Mouse (Mus musculus) midbrain, embryonic 13.5 days (tissue): ENCODE results near the gene Tead3. TPM values are rescaled to one million over a fixed set of nuclear protein-coding genes. Genes with fewer than 3 reads are reported as not detected.
"Not testable (repeated sequence)": the region's sequence is repeated elsewhere in the genome, so short reads cannot be mapped to it uniquely, and the experiment has no call there.

Experiments
- ATAC-seq: fragments of 200-750 bp; cut with Nextera tagmentation; 2 replicates; pipeline ENCODE4 v1.8.0; 2017; ENCODE audit warnings: mild to moderate bottlenecking, moderate TSS enrichment, moderate library complexity
- H3K27ac ChIP-seq: fragments of 300-500 bp; sonication (generic); 2 replicates; pipeline ENCODE4 v1.5.1; 2015; ENCODE audit warnings: inconsistent platforms, mild to moderate bottlenecking, moderate library complexity
- H3K27me3 ChIP-seq: fragments of 300-500 bp; sonication (generic); 2 replicates; pipeline ENCODE4 v1.6.1; 2015; ENCODE audit warnings: mild to moderate bottlenecking, inconsistent platforms
- H3K36me3 ChIP-seq: fragments of 300-500 bp; sonication (generic); 2 replicates; pipeline ENCODE4 v1.6.1; 2015; ENCODE audit warnings: mild to moderate bottlenecking, inconsistent platforms
- H3K4me1 ChIP-seq: fragments of 300-500 bp; sonication (generic); replicated peaks from 2 replicates; pipeline ENCODE4 v1.6.1; 2015; ENCODE audit warnings: inconsistent platforms
- H3K4me2 ChIP-seq: fragments of 300-500 bp; sonication (generic); replicated peaks from 2 replicates; pipeline ENCODE4 v1.6.1; 2015; ENCODE audit warnings: moderate library complexity, mild to moderate bottlenecking, inconsistent platforms
- H3K4me3 ChIP-seq: fragments of 300-500 bp; sonication (generic); replicated peaks from 2 replicates; pipeline ENCODE4 v1.5.1; 2015; ENCODE audit warnings: mild to moderate bottlenecking, inconsistent platforms
- H3K9ac ChIP-seq: fragments of 300-500 bp; sonication (generic); replicated peaks from 2 replicates; pipeline ENCODE4 v1.6.1; 2015; ENCODE audit warnings: mild to moderate bottlenecking, inconsistent platforms
- H3K9me3 ChIP-seq: fragments of 300-500 bp; sonication (generic); 2 replicates; pipeline ENCODE4 v1.6.1; 2016; ENCODE audit warnings: mild to moderate bottlenecking, inconsistent platforms
- whole genome bisulfite sequencing: fragments of 180-500 bp; shearing (Covaris S2); methylation state at CpG from one replicate; pipeline ENCODE4 v1.1.7; 2015; 5-methylcytosine and 5-hydroxymethylcytosine counted together
- polyA plus RNA-seq: library from polyadenylated mRNA; unstranded; fragments of >200 nt; fragmentation: Nextera tagmentation; extraction: Ambion mirVana; gene quantifications from 2 replicates; pipeline ENCODE4 v1.2.1, GENCODE M21; 2015

Gene Tead3
- polyA plus RNA-seq, 1 experiment from 2014 or later = 2.9 TPM

DNA sequence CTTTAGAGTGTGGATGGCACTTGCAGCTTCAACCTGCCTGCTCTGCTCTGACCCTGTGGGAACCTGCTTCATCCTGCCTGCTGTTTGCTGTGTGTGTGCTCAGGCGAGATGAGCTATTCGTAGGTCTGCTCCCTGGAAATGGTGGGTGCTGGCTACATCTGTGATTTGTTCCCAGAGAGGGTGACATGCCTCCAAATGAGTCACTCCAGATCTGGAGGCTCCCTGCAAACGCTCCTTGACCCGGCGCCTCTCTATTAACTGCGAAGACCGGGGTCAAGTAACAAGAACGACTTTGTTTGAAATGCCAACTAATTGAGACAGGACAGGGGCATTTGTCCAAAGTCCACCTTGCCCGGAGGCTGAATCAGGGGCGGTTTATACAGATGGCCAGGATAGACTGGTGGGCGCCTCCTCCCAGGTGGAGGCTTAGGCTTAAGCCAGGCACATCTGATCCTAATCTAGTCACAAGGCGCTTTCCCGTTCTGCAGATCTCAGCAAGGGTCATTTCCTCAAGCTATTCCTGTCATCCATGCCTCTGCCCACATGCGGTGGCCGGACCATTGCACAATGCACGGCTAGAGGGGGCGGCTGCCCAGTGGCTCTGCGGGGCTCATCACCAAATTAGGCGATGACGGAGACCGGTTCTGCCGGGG is 22.8 kb downstream of the Tead3 start:
- H3K4me3 ChIP-seq = peak overlapping the region; percentile 94
- 8% methylated on average over 22 of the region's 22 CpGs for WGBS
- peak; percentile 71 for ATAC-seq

GRCm38 (mm10) chr17:28326951-28327350 is 23.7 kb downstream of the Tead3 start:
- H3K4me3 ChIP-seq = no peak overlapping the region
- H3K36me3 ChIP-seq = peaks cover 50% of the 10 kb centered on the region
- WGBS = 87% methylated on average over 3 of the region's 3 CpGs
- H3K4me2 ChIP-seq = no peak overlapping the region
- H3K27ac ChIP-seq = no peak overlapping the region; the same call in 1 of the 2 replicates
- H3K4me1 ChIP-seq = peaks cover 30% of the 10 kb centered on the region
- no peak for ATAC-seq
- no peaks in the 10 kb centered on the region for H3K27me3 ChIP-seq
- H3K9ac ChIP-seq = no peak overlapping the region; the same call in 1 of the 2 replicates
- no peaks in the 10 kb centered on the region for H3K9me3 ChIP-seq

More for the DNA sequence above, 22.8 kb downstream of the Tead3 start:
- Histone ChIP-seq H3K4me2 (peak overlapping the region; percentile 99), H3K9ac (peak overlapping the region; percentile 99), H3K27me3 (no peaks in the 10 kb centered on the region), H3K9me3 (no peaks in the 10 kb centered on the region), H3K4me1 (peaks cover 30% of the 10 kb centered on the region), H3K27ac (peak overlapping the region; percentile 96), H3K36me3 (peaks cover 48% of the 10 kb centered on the region)

- ATAC-seq = no peak
Observed at GRCm38 (mm10) chr17:28325751-28326150, 24.9 kb downstream of the Tead3 start.

DNA sequence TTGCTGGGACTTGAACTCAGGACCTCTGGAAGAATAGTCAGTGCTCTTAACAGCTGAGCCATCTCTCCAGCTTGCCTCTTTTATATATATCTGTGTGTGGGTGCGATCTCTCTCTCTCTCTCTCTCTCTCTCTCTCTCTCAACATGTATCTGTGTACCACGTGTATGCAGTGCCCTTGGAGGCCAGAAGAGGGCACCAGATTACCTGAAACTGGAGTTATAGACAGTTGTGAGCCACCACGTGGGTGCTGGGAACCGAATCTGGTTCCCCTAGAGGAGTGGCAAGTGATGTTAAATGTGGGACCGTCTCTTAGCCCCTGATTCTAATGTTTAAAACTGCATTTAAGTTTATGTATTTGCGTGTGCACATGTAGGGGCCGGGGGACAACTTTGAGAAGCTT is 26.2 kb downstream of the Tead3 start:
- H3K9me3 ChIP-seq, H3K4me2 ChIP-seq, H3K4me3 ChIP-seq, ATAC-seq, H3K9ac ChIP-seq, H3K27ac ChIP-seq, H3K27me3 ChIP-seq: not testable (repeated sequence)
- H3K4me1 ChIP-seq = peaks cover 14% of the 10 kb centered on the region
- WGBS = 97% methylated on average over 7 of the region's 7 CpGs
- peaks cover 42% of the 10 kb centered on the region for H3K36me3 ChIP-seq

More at GRCm38 (mm10) chr17:28325751-28326150, 24.9 kb downstream of the Tead3 start:
- H3K9ac ChIP-seq = no peak overlapping the region
- H3K27me3 ChIP-seq = no peaks in the 10 kb centered on the region
- H3K4me3 ChIP-seq = no peak overlapping the region
- no peak overlapping the region for H3K4me2 ChIP-seq
- peaks cover 44% of the 10 kb centered on the region for H3K36me3 ChIP-seq
- no peaks in the 10 kb centered on the region for H3K9me3 ChIP-seq
- H3K27ac ChIP-seq = no peak overlapping the region
- 92% methylated on average over 7 of the region's 8 CpGs for WGBS
- peaks cover 26% of the 10 kb centered on the region for H3K4me1 ChIP-seq

DNA sequence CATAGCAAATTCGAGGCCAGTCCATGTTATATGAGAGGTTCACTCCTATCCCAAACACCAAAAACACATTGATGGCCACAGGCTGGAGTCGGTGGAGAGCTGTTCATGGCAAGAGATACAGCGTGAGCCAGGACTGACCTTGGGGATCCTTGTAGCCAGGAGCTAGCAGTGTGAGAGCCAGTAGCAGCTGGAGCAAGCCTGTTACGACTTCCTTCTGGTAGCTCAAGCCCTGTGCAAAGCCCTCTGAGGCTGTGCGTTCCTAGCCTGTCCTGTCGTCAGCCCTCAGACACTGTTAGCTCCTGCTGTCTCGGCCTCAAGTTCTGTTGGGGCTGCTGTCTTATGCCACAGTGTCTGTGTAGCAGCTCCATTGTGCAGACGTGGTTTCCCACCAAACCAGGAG is 26.8 kb downstream of the Tead3 start:
- H3K9ac ChIP-seq = no peak overlapping the region
- H3K27ac ChIP-seq = no peak overlapping the region
- H3K36me3 ChIP-seq = peaks cover 47% of the 10 kb centered on the region
- no peaks in the 10 kb centered on the region for H3K9me3 ChIP-seq
- H3K4me2 ChIP-seq = no peak overlapping the region
- 91% methylated on average over 8 of the region's 8 CpGs for WGBS
- ATAC-seq = no peak
- H3K27me3 ChIP-seq = no peaks in the 10 kb centered on the region
- H3K4me1 ChIP-seq = peaks cover 8% of the 10 kb centered on the region
- H3K4me3 ChIP-seq = no peak overlapping the region

DNA sequence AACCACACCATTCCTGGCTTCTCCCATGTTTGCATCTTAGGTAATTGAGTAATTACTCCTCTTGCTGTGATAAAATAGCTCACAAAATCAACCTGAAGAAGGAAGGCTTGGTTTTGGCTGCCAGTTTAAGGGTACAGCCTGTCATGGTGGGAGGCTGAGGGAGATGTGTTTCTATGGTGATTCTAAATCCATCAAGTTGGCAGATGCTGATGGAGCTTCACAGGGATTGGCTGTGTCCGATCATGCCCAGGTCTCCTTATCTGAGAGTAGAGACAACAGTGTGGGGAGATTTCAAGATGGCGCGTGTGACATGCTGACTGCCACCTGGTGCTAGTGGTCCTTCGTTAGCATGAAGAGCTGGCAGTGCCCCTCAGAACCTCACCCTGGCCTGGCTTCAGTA is 28.9 kb downstream of the Tead3 start:
- Histone ChIP-seq H3K36me3 (peaks cover 65% of the 10 kb centered on the region), H3K4me3 (no peak overlapping the region), H3K9ac (no peak overlapping the region), H3K4me2 (no peak overlapping the region), H3K9me3 (no peaks in the 10 kb centered on the region), H3K4me1 (no peaks in the 10 kb centered on the region), H3K27ac (no peak overlapping the region), H3K27me3 (no peaks in the 10 kb centered on the region)
- 98% methylated on average over 4 of the region's 4 CpGs for WGBS
- ATAC-seq = no peak

GRCm38 (mm10) chr17:28317725-28318124 is 32.9 kb downstream of the Tead3 start:
- H3K4me1 ChIP-seq = peaks cover 20% of the 10 kb centered on the region
- H3K9me3 ChIP-seq = no peaks in the 10 kb centered on the region
- no peak overlapping the region for H3K27ac ChIP-seq
- H3K9ac ChIP-seq = no peak overlapping the region
- H3K4me3 ChIP-seq = no peak overlapping the region
- H3K36me3 ChIP-seq = peaks cover 53% of the 10 kb centered on the region
- 86% methylated on average over 9 of the region's 9 CpGs for WGBS
- no peak overlapping the region for H3K4me2 ChIP-seq
- no peak for ATAC-seq
- H3K27me3 ChIP-seq = no peaks in the 10 kb centered on the region

DNA sequence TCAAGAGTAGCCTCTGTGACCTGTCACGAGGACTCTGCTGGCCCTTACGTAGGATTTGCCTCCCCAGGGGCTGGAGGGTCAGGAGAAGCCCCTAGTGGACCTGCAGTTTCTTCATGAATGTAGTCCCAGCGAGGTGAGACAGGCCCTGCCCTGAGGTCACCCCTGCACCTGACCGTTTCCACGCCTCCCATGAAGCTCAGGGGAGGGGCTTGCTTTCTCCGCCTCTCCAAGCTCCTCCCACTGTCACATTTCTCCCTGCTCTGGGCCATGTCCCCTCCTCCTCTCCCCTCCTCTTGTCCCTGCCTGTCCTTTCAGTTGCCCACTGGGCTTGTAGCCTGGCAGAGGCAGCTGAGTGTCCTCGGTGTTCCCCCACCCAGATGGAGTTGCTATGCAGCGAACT is 33.5 kb downstream of the Tead3 start:
- WGBS = 60% methylated on average over 8 of the region's 8 CpGs
- Histone ChIP-seq H3K4me3 (no peak overlapping the region), H3K27ac (no peak overlapping the region)

GRCm38 (mm10) chr17:28316476-28316875 is 34.1 kb downstream of the Tead3 start:
- H3K4me3 ChIP-seq = no peak overlapping the region
- peaks cover 44% of the 10 kb centered on the region for H3K36me3 ChIP-seq
- H3K4me1 ChIP-seq = peaks cover 21% of the 10 kb centered on the region
- no peak overlapping the region for H3K4me2 ChIP-seq
- H3K9ac ChIP-seq = no peak overlapping the region
- no peak for ATAC-seq
- WGBS = 90% methylated on average over 9 of the region's 9 CpGs
- H3K9me3 ChIP-seq = no peaks in the 10 kb centered on the region
- H3K27ac ChIP-seq = no peak overlapping the region
- H3K27me3 ChIP-seq = no peaks in the 10 kb centered on the region

More for the DNA sequence above, 33.5 kb downstream of the Tead3 start:
- no peak overlapping the region for H3K4me2 ChIP-seq
- no peaks in the 10 kb centered on the region for H3K27me3 ChIP-seq
- peaks cover 47% of the 10 kb centered on the region for H3K36me3 ChIP-seq
- H3K9me3 ChIP-seq = no peaks in the 10 kb centered on the region
- H3K4me1 ChIP-seq = peaks cover 21% of the 10 kb centered on the region
- H3K9ac ChIP-seq = 0 out of 2 replicates have a peak overlapping the region, but pooled peaks have one; percentile 19
- ATAC-seq = no peak

- no peak for ATAC-seq
- WGBS = 91% methylated on average over 20 of the region's 20 CpGs
Observed at GRCm38 (mm10) chr17:28315611-28316160, 34.9 kb downstream of the Tead3 start.

DNA sequence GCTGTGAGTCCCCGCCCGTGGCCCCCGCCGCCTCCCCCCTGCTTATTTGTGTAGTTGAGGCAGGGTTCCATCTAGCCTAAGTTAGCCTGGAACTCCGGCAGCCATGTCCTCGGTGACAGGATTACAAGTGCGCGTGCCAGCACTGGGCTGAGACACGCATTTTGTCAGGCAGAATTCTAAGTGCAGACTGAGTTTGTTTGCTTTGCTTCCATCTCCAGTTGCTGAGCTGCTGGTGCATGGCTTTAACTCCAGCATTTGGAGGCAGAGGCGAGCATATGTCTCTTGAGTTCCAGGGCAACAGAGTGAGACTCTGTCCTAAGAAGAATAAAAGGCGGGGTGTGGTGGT is 36.8 kb downstream of the Tead3 start:
- Histone ChIP-seq H3K27me3 (no peaks in the 10 kb centered on the region), H3K27ac (peak overlapping the region; percentile 82), H3K4me2 (peak overlapping the region; percentile 89), H3K36me3 (peaks cover 28% of the 10 kb centered on the region), H3K4me1 (peaks cover 21% of the 10 kb centered on the region), H3K9ac (peak overlapping the region; percentile 83), H3K9me3 (no peaks in the 10 kb centered on the region), H3K4me3 (peak overlapping the region; percentile 69)
- no peak for ATAC-seq
- WGBS = 1% methylated on average over 11 of the region's 11 CpGs

More at GRCm38 (mm10) chr17:28315611-28316160, 34.9 kb downstream of the Tead3 start:
- Histone ChIP-seq H3K36me3 (peaks cover 39% of the 10 kb centered on the region), H3K9me3 (no peaks in the 10 kb centered on the region), H3K9ac (no peak overlapping the region), H3K27me3 (no peaks in the 10 kb centered on the region), H3K4me1 (peaks cover 21% of the 10 kb centered on the region), H3K27ac (no peak overlapping the region), H3K4me3 (no peak overlapping the region), H3K4me2 (no peak overlapping the region)

DNA sequence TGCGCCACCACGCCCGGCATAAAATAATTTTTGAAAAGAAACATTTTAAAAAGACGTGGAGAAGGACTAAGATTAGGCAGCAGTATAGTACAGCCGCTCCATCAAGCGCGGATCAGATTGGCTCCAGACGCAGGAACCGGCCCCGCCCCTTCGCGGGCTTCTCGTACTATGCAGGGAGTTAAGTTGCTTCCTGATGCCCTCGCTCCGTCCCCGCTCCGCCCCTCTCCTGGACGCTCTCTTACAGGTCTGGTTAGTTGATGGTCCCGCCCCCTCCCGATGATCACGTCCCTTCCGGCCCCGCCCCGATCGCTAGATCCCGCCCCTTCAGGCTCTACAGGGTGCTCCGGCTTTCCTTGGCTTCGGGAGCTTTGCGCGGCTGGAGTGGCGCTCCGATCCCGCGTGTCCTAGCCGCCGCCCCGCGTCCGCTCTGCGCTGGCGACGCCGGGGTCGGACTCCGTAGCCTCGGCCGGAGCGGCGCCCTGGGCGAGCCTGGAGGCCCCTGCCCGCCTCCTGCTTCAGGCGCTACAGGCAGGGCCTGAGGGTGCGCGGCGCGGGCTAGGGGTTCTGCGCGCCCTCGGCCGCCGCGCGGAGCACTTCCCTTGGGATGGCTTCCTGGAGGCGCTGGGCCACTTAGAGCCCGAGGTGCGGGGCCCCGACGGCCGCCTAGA is 37.3 kb downstream of the Tead3 start, which contains the start of gene Fance:
TSS of gene Fance (plus strand) at position 308 of the 668 bp plus-strand sequence.
- H3K9ac ChIP-seq = peak within 1 kb of the TSS; percentile 83
- H3K4me3 ChIP-seq = peak within 1 kb of the TSS; percentile 69
- H3K4me2 ChIP-seq = peak within 1 kb of the TSS; percentile 89
- peaks cover 25% of the 10 kb centered on the region for H3K4me1 ChIP-seq
- peaks cover 24% of the 10 kb centered on the region for H3K36me3 ChIP-seq
- no peaks in the 10 kb centered on the region for H3K27me3 ChIP-seq
- H3K27ac ChIP-seq = peak within 1 kb of the TSS; percentile 82
- no peaks in the 10 kb centered on the region for H3K9me3 ChIP-seq
- WGBS = under 1% methylated on average over 68 of the region's 69 CpGs
- ATAC-seq = peak; percentile 98
